Mouse (Mus musculus): Measurements from ENCODE around the gene Gpr160.

GRCm38 (mm10) chr3:30833254-30833653 lies 22.5 kb upstream of the Gpr160 start:
- no peak for TF ChIP-seq CTCF (IDR thresholded peaks at IDR 0.05; ENCODE audit: borderline replicate concordance, insufficient read depth, low read length)
- no peak for TF ChIP-seq POLR2A (IDR thresholded peaks at IDR 0.05; ENCODE audit: low read depth, low read length)

All from embryonic fibroblast, embryonic 13.5 days (primary cell).